Mouse (Mus musculus): ENCODE results near the gene 1110008P14Rik. TPM values are rescaled to one million over a fixed set of nuclear protein-coding genes. Genes with fewer than 3 reads are reported as not detected.

Gene 1110008P14Rik
- polyA plus RNA-seq, 2 experiments = 51.3 to 66.9 TPM

DNA sequence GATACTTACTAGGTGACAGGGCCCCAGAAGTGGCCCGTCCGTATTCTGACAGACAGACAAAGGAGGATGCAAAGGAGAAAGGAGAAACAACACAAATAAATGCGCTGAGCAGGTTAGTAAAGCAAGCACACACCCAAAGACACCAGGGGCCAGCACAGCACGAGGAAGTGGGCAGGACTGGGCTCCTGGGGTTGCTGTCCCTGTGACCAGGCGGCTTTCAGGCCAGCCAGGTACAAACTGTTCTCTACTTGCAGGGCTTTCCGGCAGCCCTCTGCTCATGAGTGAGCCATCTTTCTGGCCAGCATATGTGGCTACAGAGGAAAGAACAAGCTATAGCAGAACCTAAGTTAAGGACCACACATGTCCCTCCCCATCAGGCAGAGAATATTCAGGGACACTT, 38.9 kb upstream of the 1110008P14Rik start:
- peaks cover 22% of the 10 kb centered on the region for H3K4me1 ChIP-seq (ENCODE audit: control insufficient read depth, insufficient read depth, low read length)
- WGBS = 93% methylated on average over 6 of the region's 6 CpGs
- no peak overlapping the region for H3K4me3 ChIP-seq (replicated peaks; ENCODE audit: low read length)
- no peak overlapping the region for H3K27ac ChIP-seq (replicated peaks; ENCODE audit: low read depth, low read length)
- no peak for TF ChIP-seq POLR2A (IDR thresholded peaks at IDR 0.05; ENCODE audit: borderline replicate concordance, extremely low read depth, insufficient read depth, insufficient read length)
- H3K4me2 ChIP-seq (replicated peaks; ENCODE audit: low read depth, low read length, severe bottlenecking) = no peak overlapping the region
- DNase-seq (ENCODE audit: low spot score) = no peak
- no peaks in the 10 kb centered on the region for H3K27me3 ChIP-seq (ENCODE audit: control insufficient read depth, insufficient read depth, low read length)
- no peak overlapping the region for H3K9ac ChIP-seq (ENCODE audit: low read depth, low read length, severe bottlenecking)
- H3K9me3 ChIP-seq (ENCODE audit: control insufficient read depth, low read length) = no peaks in the 10 kb centered on the region
- peaks cover 59% of the 10 kb centered on the region for H3K36me3 ChIP-seq (ENCODE audit: control insufficient read depth, insufficient read depth, low read length)
- no peak for ATAC-seq (ENCODE audit: low FRiP score, low read depth)

GRCm38 (mm10) chr2:32420066-32420608, 38.4 kb upstream of the 1110008P14Rik start:
- H3K9me3 ChIP-seq (ENCODE audit: control insufficient read depth, low read length) = no peaks in the 10 kb centered on the region
- no peak for TF ChIP-seq POLR2A (IDR thresholded peaks at IDR 0.05; ENCODE audit: borderline replicate concordance, extremely low read depth, insufficient read depth, insufficient read length)
- H3K4me2 ChIP-seq (replicated peaks; ENCODE audit: low read depth, low read length, severe bottlenecking) = no peak overlapping the region
- peaks cover 22% of the 10 kb centered on the region for H3K4me1 ChIP-seq (ENCODE audit: control insufficient read depth, insufficient read depth, low read length)
- H3K27ac ChIP-seq (replicated peaks; ENCODE audit: low read depth, low read length) = no peak overlapping the region
- H3K4me3 ChIP-seq (replicated peaks; ENCODE audit: low read length) = no peak overlapping the region
- no peak overlapping the region for H3K9ac ChIP-seq (ENCODE audit: low read depth, low read length, severe bottlenecking)
- WGBS = 85% methylated on average over 12 of the region's 12 CpGs
- DNase-seq (ENCODE audit: low spot score) = no peak
- no peak for ATAC-seq (ENCODE audit: low FRiP score, low read depth)
- no peaks in the 10 kb centered on the region for H3K27me3 ChIP-seq (ENCODE audit: control insufficient read depth, insufficient read depth, low read length)
- peaks cover 64% of the 10 kb centered on the region for H3K36me3 ChIP-seq (ENCODE audit: control insufficient read depth, insufficient read depth, low read length)

DNA sequence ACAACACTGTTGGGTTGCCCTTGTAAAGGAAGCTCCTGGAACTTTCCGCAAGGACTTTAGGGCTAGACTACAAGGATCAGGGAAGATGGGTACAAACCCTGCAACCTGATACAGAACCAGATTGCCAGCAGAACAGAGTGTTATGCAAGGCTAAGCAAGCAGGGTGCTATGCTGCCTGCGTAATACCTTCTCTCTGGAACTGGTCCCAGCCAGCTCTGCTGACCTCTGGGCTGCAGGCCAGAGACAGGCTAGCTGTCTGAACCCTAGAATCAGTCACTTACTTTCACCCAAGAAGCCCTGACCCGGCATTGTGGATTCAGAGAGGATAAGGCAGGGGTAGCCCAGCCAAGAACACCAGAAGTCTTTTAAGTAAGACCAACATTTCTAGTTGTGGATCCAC, 37.6 kb upstream of the 1110008P14Rik start:
- Histone ChIP-seq H3K9ac (ENCODE audit: low read depth, low read length, severe bottlenecking) (no peak overlapping the region), H3K27me3 (ENCODE audit: control insufficient read depth, insufficient read depth, low read length) (no peaks in the 10 kb centered on the region), H3K4me1 (ENCODE audit: control insufficient read depth, insufficient read depth, low read length) (peaks cover 18% of the 10 kb centered on the region), H3K27ac (replicated peaks; ENCODE audit: low read depth, low read length) (no peak overlapping the region), H3K36me3 (ENCODE audit: control insufficient read depth, insufficient read depth, low read length) (peaks cover 72% of the 10 kb centered on the region), H3K9me3 (ENCODE audit: control insufficient read depth, low read length) (no peaks in the 10 kb centered on the region), H3K4me2 (replicated peaks; ENCODE audit: low read depth, low read length, severe bottlenecking) (no peak overlapping the region), H3K4me3 (replicated peaks; ENCODE audit: low read length) (no peak overlapping the region)
- WGBS = 86% methylated on average over 3 of the region's 3 CpGs
- DNase-seq (ENCODE audit: low spot score) (no peak), ATAC-seq (ENCODE audit: low FRiP score, low read depth) (no peak)
- TF ChIP-seq POLR2A (IDR thresholded peaks at IDR 0.05; ENCODE audit: borderline replicate concordance, extremely low read depth, insufficient read depth, insufficient read length) = no peak

- Histone ChIP-seq H3K4me3 (replicated peaks; ENCODE audit: low read length) (no peak overlapping the region), H3K9ac (ENCODE audit: low read depth, low read length, severe bottlenecking) (no peak overlapping the region), H3K27ac (replicated peaks; ENCODE audit: low read depth, low read length) (no peak overlapping the region), H3K27me3 (ENCODE audit: control insufficient read depth, insufficient read depth, low read length) (no peaks in the 10 kb centered on the region), H3K36me3 (ENCODE audit: control insufficient read depth, insufficient read depth, low read length) (peaks cover 74% of the 10 kb centered on the region), H3K4me1 (ENCODE audit: control insufficient read depth, insufficient read depth, low read length) (peaks cover 11% of the 10 kb centered on the region), H3K4me2 (replicated peaks; ENCODE audit: low read depth, low read length, severe bottlenecking) (no peak overlapping the region), H3K9me3 (ENCODE audit: control insufficient read depth, low read length) (no peaks in the 10 kb centered on the region)
- no peak for ATAC-seq (ENCODE audit: low FRiP score, low read depth)
- no peak for TF ChIP-seq POLR2A (IDR thresholded peaks at IDR 0.05; ENCODE audit: borderline replicate concordance, extremely low read depth, insufficient read depth, insufficient read length)
- WGBS = 73% methylated on average over 12 of the region's 12 CpGs
- DNase-seq (ENCODE audit: low spot score) = no peak
Observed at GRCm38 (mm10) chr2:32418430-32419151, 36.9 kb upstream of the 1110008P14Rik start.

DNA sequence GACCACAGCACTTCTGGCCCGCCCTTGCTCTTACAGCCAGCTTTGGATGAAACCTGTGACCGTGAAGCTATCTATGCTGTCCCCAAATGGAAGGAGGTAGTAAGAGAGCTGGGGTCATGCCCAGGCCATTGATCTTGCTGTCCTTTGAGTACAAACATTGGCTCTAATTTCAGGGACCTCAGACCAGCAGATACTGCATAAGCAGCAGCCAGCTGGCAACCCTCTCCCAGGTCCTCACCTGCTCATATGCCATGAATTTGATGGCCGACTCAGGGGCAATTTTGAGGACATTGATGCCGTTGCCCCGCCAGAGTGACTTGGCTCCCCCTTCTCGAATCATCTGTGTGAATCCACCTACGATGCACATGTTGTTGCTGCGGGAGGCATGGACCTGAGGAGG, 35.7 kb upstream of the 1110008P14Rik start:
- H3K9me3 ChIP-seq (ENCODE audit: control insufficient read depth, low read length) = no peaks in the 10 kb centered on the region
- H3K4me1 ChIP-seq (ENCODE audit: control insufficient read depth, insufficient read depth, low read length) = peaks cover under 1% of the 10 kb centered on the region; the same call in 1 of the 2 replicates
- no peak overlapping the region for H3K27ac ChIP-seq (replicated peaks; ENCODE audit: low read depth, low read length)
- no peak overlapping the region for H3K4me3 ChIP-seq (replicated peaks; ENCODE audit: low read length)
- WGBS = 93% methylated on average over 8 of the region's 8 CpGs
- no peak overlapping the region for H3K9ac ChIP-seq (ENCODE audit: low read depth, low read length, severe bottlenecking)
- DNase-seq (ENCODE audit: low spot score) (no peak), ATAC-seq (ENCODE audit: low FRiP score, low read depth) (no peak)
- peaks cover 74% of the 10 kb centered on the region for H3K36me3 ChIP-seq (ENCODE audit: control insufficient read depth, insufficient read depth, low read length)
- H3K4me2 ChIP-seq (replicated peaks; ENCODE audit: low read depth, low read length, severe bottlenecking) = no peak overlapping the region
- no peak for TF ChIP-seq POLR2A (IDR thresholded peaks at IDR 0.05; ENCODE audit: borderline replicate concordance, extremely low read depth, insufficient read depth, insufficient read length)
- H3K27me3 ChIP-seq (ENCODE audit: control insufficient read depth, insufficient read depth, low read length) = no peaks in the 10 kb centered on the region

Data from limb, embryonic 14.5 days (tissue).